Mouse (Mus musculus) layer of hippocampus, adult 9-10 months (tissue): Measurements from ENCODE around the gene Rasgrp3.
"Not testable (repeated sequence)": the region's sequence is repeated elsewhere in the genome, so short reads cannot be mapped to it uniquely, and the experiment has no call there.

Source experiments
- DNase-seq: peaks from one replicate; pipeline ENCODE4 v3.0.0; 2022; ENCODE audit warnings: low spot score

Rasgrp3 gene

DNA sequence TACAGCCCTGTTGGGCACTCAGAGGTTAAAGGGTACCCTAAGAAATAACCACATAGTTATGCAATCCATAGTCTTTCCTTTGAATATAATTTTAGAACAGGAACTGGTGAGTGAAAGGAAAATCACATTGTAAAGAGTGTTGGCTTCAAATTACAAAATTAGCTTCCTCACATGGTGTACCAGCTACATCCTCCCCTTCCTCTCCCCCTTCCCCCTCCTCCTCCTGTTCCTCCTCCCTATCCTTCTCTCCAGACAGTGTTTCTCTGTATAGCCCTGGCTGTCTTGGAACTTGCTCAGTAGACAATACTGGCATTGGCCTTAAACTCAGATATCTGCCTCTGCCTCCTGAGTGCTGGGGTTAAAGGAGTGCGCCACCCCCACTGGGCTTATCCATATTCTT lies 26.1 kb downstream of the Rasgrp3 start:
- no peak for DNase-seq

DNA sequence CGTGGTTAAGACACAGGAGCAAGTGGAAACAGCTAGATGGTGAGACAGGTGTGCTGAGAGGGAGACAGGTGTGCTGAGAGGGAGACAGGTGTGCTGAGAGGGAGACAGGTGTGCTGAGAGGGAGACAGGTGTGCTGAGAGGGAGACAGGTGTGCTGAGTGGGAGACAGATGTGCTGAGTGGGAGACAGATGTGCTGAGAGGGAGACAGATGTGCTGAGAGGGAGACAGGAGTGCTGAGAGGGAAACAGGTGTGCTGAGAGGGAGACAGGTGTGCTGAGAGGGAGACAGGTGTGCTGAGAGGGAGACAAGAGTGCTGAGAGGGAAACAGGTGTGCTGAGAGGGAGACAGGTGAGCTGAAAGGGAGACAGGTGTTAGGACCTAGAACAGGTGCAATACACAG lies 27.5 kb downstream of the Rasgrp3 start:
- DNase-seq = not testable (repeated sequence)

DNA sequence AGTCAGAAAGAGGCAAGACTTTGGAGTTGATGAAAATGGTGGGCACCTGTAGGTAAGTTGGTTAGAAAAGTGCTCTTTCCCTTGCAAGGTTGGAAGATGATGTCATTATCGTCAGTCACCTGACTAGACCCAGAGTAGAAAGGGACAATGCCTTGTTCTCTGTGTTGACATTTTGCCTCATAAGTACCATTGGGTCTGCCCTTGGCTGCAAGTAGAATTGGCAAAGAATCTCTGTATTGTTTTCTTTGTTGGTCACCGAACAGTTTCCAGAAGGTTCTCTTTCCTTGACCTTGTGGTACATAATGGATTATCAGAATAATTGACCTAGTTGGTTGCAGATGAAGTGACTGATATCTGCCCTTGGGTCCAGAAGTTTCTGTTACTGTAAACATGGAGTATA lies 27.9 kb downstream of the Rasgrp3 start:
- no peak for DNase-seq

DNA sequence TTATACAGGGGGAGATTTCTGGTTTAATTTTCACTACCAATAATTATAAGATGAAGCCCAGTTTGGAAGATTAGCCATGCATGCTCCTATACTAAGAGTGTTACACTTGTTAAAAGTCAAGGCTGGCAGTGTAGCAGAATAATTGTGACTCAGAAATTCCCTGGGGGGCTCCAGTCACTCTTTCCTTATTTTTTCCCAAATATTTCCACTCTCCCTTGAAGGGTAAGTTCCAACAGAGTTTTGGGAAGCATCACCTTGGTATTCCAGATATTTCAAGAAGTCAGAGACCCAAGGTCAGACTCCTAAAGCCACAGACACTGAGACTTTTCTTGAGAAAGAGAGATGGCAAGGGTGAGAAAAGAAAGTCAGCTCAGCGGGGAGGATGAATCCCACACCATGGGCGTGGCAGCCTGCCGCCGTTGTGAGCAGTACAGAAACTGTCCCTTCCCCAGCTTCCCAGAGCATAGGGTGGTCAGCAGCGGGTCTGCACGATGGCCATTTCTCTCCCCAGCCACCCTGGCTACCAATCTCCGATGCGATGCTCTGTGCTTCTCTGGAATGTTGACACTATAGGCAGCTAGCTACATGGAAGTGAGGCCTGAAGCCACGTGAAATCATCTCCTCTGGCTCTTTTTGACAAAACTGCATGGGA lies 28.8 kb downstream of the Rasgrp3 start:
- DNase-seq = no peak

DNA sequence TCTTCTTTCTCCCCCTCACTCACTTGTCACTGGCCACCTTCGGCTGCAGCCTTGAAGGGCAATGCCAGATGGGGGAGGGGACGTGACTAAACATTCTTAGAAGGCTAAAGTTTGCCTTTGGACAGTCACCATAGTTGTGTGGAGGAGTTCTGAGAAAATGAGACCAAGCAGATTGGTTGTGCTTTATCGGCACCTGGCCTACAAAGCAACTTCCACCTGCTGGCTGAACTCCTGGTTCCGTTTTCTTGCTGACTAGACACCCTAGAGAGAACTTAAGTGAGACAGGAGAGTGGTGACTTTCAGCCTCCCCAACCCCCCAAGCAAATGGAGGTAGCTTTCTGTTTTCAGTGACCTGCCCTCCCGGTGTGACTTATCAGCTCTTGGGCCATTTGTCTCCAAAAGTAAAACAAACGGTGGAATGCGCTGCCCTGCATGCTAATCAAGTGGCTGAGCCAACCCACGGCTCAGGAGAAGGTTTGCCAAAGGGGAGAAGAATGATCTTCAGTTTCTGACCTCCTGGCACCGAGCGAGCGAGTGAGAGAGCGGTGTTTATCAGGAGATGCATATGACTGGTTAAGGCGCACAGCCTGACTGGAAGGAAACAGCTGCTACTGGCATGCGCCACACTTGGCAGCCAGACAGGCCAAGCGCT lies 29.4 kb downstream of the Rasgrp3 start:
- peak; percentile 66 for DNase-seq

DNA sequence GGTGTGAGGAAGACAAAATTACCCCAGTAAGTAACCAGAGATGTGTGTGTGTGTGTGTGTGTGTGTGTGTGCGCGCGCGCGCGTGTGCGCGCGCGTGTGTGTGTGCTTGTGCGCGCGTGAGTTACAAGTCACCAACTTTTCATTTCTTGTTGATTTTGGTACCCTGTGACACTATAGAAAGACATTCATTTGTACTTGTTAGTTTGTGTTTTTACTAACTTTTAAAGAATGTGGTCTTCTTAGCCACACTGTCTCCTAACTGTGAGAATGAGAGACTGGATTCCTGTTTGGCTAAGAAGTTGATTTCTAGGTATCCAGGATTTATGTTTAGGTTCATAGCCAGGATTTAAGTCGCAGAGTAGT lies 29.9 kb downstream of the Rasgrp3 start:
- DNase-seq = no peak

DNA sequence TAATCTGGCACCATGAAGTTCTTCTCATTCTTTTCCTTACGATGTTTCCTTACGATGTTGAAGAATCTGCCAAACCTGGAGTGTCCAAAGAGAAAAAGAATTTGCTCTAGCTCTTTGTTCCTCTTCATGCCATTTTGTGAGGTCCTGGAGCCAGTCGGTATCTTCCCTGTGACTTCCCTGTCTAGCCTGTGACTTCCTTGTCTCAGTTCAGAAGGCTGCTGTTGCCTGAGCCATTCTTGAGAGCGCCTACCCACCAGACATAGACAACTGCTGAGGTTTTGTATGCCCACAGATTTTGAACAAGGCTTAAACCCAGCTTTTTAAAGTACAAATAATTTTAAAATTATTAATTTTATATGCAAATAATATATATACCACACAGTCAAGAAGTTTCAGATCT lies 31.3 kb downstream of the Rasgrp3 start:
- no peak for DNase-seq

DNA sequence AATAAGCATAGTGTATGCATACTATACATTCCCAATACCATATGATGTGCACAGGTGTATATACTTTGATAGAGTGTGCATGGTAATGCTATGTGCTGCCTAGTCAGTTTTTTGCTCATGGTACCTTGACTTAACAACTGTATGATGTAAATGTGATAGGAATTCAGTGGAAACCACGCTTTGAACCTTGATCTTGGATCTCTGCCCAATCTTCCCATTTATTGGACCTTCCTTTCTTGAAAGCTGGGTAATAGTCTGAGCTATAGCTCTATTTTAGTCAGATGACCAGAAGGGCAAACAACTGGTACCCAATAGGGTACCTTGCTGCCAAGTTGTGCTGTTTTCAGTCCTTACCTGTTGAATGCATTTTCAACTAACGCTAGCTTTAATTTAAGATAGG lies 31.8 kb downstream of the Rasgrp3 start:
- no peak for DNase-seq

DNA sequence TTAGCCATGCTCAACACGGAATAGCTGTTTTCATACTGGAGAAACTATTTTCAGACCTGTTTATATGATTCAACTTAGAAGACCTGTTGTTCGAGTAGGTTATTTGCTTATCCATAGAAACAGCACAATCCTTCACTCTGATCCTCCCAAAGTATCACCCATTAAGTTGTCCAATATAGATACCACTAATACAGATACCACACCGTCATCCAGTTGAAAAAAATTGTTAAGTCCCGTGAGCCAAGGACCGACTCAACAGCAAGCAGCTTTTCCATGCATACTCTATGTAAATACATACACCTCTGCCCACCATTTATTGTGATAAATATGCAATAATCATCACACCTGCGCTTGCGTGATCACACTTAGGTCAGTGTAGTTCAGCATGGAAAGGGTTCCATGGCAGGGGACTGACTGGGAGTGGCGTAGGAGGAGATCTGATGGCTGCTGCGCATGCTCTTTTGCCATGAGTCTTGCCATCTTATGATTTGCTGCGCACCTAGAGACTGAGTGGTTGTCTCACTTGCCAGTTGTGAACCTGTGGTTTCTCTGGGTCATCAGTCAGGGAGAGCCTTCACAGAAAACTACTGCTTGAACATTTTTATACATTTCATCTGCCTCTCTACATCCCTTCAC lies 32.9 kb downstream of the Rasgrp3 start:
- no peak for DNase-seq

DNA sequence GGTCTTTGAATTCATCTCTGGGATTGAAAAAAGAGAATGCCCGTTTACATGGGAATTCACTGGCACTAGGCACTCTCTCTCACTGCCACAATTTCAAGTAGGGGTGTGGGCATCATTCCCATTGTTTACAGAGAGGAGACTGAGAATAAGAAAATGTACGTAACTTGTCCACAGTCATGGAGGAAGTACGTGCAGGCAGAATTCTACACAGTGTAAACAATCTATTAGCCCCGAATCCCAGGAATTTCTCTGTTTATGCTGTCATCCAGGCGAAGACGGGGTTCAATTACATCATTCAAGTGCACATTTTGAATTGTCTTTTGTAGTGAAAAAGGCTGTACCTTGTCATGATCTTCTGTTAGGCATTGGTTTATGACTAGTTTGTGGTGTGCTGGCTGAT lies 34.6 kb downstream of the Rasgrp3 start:
- no peak for DNase-seq

DNA sequence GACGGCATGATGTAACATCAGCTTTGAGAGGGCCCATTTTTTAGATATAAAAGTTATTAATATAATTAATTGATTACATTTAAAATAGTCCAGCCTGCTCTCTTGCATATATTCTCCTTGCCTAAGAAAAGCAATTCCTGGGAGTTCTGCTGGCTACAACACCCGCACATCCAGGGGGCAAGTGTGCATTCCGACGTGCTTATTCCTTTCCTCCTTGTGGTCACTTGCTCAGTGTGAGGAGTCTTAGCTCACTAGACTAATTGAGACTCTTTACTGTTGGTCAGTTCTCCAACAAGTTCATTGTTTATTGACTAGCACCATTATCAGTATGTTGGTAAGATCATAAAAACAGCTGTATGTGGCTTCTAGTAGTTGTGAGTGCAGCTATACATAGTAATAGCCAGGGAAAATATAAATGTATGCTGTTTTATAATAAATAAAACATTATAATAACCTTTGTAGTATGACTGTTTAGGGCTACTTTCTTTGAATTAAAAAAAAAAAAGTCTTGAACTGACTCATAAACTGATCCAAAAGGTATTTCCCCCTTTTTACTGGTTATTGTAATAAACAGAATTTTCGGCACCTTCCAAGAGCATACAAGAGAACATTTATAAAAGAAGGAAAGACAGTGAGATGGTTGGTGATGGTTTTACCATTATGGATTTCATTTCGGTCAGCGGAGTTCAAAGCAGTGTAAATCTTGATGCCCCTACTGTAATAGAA lies 35.4 kb downstream of the Rasgrp3 start:
- no peak for DNase-seq

DNA sequence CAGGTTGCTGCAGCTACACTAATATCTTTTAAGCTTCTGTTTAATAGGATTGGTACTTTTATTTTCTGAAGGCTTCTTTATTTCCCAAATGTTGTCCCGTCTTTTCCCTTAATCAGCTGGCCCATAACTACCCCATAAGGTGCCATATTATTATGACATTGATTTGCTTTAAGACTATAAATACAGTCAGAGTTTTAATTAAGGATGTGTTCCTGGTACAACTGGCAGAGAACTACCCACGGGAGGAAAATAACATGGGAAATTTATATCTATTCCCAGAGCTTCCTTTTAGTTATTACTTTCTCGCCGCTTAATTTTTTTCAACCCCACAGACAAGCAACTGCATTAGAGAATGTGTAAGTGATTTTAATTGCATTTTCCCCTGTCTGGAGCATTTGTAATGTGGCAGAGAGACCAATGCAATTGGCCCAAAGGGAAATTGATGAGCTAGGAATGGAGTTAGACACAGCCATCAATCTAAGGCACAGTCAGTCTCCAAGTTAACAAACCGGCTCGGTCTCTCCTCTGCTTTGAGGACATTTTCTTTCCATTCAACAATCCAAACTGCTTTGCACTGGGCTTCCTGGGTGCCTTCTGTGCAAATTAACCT lies 36.1 kb downstream of the Rasgrp3 start:
- no peak for DNase-seq

DNA sequence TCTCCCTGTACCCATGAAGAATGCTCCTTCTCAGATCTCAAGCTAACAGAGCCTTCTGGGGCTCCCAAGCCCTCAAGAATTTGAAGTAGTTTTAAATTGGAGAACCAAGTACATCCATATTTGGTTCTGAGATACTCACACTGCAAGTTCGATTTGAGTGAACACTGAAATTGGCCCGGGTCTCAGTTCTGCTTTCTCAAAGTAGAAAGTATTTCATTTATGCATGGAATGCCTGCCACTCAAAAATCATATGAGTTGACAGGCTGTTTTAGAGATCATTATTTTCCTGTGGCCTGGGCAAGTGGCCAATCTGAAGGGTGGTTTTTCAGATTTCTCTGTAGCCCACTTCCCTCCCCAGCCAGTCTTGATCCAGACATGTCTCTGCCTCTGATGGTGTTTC lies 36.7 kb downstream of the Rasgrp3 start:
- no peak for DNase-seq

DNA sequence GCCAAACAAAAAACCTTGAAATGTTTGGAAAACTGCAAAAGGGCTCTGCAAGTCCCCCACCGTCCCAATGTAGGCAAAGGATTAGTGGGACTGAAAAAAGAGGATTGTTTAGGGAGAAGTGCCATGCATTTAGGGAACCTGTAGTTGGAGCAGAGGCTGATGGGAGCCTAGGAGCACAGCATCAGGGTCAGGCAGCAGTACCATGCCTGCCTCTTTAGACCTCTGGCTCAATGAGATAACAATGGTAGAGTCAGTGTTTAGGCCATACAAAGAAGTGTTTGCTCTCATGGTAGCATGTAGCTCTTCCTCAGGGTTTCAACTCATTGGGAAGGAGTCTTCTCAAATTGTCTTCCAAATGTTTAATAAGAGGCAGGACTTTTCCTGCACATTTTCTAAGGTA lies 40.3 kb downstream of the Rasgrp3 start:
- no peak for DNase-seq

DNA sequence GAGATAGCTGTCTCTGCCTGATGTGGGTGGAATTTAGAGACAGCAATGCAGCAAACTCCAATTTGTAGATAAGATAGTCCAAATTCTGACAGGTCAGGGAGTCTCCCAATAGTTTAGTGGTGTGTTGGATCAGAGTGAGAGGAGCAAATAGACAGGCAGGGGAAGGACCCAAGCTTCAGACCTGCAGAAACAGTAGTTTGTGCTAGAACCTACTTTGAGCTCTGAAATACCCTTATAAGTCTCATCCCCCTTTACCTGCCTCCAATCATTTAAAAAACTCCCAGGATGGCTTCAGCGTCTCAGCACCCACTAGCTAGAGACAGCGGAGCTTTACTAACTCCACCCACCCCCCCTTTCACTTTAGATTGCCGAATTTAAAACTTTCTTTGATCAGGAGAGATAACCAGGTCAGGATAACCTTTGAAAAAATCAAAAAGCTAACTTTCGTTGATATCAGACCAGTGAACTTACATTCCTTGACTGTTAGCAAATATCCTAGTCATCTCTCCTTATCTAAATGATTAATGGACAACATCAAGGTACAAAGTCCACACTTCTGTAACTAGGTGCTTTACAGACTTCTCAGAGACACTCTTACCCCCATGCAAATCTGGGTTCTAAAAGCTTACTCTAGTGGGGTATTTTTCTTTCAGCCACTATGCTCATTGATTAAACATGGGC lies 41.2 kb downstream of the Rasgrp3 start:
- DNase-seq = no peak

DNA sequence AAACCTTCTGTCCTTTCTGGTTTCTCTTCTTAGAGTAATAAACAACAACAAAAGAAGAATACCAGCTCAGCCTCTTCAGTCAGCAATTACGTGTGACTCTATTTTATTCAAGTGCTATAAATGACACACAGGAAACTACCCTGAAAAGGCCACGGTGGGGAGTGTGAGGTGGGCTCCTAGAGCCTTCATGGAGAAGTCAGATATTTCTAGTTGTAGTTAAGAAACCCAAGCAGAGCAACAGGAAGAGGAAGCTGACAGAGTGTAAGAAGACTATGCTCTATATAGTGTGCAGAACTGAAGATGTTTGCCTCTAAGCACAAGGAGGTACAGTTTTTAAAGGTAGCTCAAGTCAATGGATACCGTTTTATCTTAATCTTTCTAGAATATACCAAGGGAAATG lies 42.0 kb downstream of the Rasgrp3 start:
- no peak for DNase-seq

DNA sequence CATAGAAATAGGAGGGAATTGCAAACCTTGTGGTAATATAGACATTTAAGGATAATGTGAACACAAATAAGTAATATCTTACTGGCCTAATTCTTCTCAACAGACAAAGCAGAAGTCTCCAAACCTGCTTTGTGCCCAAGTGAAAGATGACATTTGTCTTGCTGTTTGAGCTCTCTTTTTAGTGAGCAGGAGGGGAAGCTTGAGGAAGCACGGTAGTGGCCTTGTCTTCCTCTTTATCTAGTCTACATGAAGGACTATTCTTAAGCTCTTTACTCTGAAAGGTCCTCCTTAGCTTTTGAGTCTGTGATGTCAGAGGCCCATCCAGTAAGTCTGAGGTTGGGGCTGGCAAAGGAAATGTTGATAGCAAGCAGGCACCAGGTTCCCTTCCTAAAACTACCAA lies 43.1 kb downstream of the Rasgrp3 start:
- DNase-seq = no peak

DNA sequence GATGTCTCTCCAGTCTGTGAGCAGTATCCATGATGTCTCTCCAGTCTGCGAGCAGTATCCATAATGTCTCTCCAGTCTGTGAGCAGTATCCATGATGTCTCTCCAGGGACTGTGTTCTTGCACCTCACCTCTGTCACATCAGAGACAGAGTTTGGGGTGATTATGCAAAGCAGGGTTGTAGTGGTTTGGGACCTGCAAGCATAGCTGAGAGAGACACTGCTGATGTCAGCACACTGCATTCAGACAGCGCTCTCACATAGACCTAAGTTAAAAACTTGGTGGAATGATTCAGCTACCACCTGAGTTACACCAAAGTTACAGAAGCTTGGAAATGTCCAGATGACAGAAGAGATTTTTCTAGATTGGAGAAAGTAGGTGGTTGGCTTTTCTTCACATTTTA lies 44.0 kb downstream of the Rasgrp3 start:
- DNase-seq = no peak

DNA sequence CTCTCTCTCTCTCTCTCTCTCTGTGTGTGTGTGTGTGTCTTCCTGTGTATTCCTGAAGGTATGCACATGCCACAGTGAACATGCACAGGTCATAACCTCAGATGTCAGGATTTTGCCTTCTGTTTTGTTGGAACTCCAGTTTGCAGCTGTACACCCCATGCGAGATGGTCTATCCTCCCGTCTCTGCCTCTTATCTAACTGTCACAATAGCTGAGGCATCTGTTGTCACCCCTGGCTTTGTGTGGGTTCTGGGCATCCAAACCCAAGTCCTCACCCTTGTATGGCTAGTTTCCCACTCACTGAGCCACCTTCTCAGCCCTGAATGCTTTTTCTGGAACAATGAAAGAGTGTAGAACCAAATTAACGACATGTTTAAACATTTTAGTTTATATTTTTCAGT lies 44.7 kb downstream of the Rasgrp3 start:
- no peak for DNase-seq

DNA sequence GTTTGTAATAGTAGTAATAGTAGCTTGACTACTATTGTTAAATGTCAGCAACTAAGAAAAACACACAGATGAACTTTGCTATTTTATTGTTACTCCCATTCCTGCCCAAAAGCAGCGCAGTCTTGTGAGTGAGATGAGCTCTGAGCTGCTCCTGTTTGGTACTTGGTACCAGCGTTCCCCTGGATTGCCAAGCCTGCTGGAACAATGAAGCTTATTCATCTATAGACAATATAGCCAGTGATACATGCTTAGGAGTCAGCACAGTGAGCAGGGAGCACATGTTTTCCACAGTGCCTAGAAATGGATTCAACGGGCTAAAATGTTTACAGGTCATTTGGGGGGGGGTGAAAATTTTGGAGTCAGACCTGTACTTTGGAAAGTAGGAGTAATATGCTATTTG lies 50.5 kb downstream of the Rasgrp3 start:
- DNase-seq = no peak

DNA sequence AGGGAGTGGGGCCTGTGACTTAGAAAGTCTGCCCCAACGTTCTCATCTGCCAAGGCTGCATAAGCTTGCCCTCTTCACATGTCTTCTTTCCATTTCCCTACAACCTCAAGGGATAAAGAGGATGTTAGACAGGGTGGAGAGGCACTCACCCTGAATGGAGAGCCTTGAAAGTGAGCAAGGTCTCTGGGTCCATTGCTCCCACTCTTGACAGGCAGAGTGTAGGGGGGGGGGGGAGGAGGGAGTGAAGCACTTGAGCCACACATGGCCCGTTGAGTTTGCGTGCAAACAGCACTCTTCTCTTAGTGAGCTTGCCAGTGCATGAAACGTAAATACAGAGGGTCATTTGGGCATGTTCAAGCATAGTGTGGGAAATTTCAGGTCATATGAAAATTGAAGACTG lies 59.5 kb downstream of the Rasgrp3 start:
- no peak for DNase-seq

DNA sequence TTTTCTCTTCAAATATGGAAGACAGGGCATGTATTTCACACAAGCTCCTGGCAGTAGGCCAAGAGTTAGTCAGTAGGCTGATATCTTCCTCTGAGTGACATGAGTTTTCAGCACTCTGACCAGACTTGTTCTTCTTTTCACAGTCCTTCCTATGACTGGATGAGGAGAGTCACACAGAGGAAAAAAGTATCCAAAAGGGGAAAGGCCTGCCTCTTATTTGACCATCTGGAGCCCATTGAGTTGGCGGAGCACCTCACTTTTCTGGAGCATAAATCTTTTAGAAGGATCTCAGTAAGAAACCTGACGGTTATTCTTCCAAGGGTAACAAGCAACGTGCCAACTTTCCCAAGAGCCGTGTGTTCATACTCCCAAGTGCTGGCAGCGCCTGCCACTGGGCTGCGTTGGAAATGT lies 62.5 kb downstream of the Rasgrp3 start:
- DNase-seq = no peak
